Comparison of ENCODE assay signal across 8 mouse cellular contexts in the genomic region with DNA sequence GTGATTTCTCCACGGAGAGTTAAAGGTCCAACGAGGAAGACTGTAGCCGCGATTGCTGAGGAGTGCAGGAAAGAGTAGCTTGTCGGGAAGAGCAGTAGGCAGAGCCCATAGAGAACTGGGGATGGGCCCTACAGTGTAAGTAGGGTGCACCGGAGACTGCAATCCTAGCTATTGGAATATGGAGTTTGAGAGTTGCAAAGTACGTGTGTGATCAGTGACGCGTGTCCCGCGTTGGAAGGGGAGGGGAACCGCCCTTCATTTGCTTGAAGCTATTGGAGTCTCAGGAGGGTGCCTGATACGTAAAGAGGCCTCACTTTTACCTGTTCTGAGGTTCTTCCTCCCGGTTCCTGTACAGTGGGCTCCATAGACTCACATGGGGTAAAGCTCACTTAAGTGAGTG. TPM values are rescaled to one million over a fixed set of nuclear protein-coding genes. Genes with fewer than 3 reads are reported as not detected.
DNase-seq lines count a peak whose midpoint lies in the region; ATAC-seq and TF ChIP-seq lines count a peak whose summit lies in the region.

No protein-coding gene starts in this region.

- peak overlapping the region; percentile 97 for H3K9ac ChIP-seq in intestine, embryonic 15.5 days
- peak overlapping the region; percentile 91; the same call in 1 of the 2 replicates for H3K9ac ChIP-seq in midbrain, embryonic 16.5 days (ENCODE audit: low read depth, low read length)

- H3K4me2 ChIP-seq in intestine, embryonic 15.5 days (replicated peaks), result peak overlapping the region; percentile 88
- peak overlapping the region; percentile 68 for H3K4me2 ChIP-seq in midbrain, embryonic 16.5 days (ENCODE audit: low read length)

- peaks cover 2% of the 10 kb centered on the region for H3K36me3 ChIP-seq in kidney, adult 2 months (ENCODE audit: control insufficient read depth, insufficient read depth, low read length)
- H3K36me3 ChIP-seq in intestine, embryonic 15.5 days, result peaks cover 12% of the 10 kb centered on the region
- no peaks in the 10 kb centered on the region for H3K36me3 ChIP-seq in midbrain, embryonic 16.5 days (ENCODE audit: control insufficient read depth, insufficient read depth, low read length)

- H3K4me1 ChIP-seq in kidney, adult 2 months (ENCODE audit: control insufficient read depth, insufficient read depth, low read length), result 0 out of 2 replicates have a peak, but pooled peaks cover 12% of the 10 kb centered on the region
- peaks cover 10% of the 10 kb centered on the region for H3K4me1 ChIP-seq in brown adipose tissue, adult 24 weeks (ENCODE audit: control insufficient read depth, insufficient read depth, insufficient read length, low read length)
- H3K4me1 ChIP-seq in intestine, embryonic 15.5 days (replicated peaks), result peaks cover 17% of the 10 kb centered on the region; the same call in 1 of the 2 replicates
- peaks cover 18% of the 10 kb centered on the region for H3K4me1 ChIP-seq in midbrain, embryonic 16.5 days (ENCODE audit: control insufficient read depth, insufficient read depth, low read length)

- H3K27ac ChIP-seq in kidney, adult 2 months (ENCODE audit: insufficient read depth, low read depth, low read length), result peak overlapping the region; percentile 81
- H3K27ac ChIP-seq in brown adipose tissue, adult 24 weeks (replicated peaks; ENCODE audit: low read depth, low read length), result no peak overlapping the region
- H3K27ac ChIP-seq in intestine, embryonic 15.5 days, result peak overlapping the region; percentile 92
- no peak overlapping the region for H3K27ac ChIP-seq in midbrain, embryonic 16.5 days (ENCODE audit: low read length)

- no peak for TF ChIP-seq POLR2A in kidney, adult 2 months (IDR thresholded peaks at IDR 0.05; ENCODE audit: low read depth, low read length)

- 17% methylated on average over 14 of the region's 14 CpGs for WGBS in kidney, adult 2 months
- WGBS in intestine, embryonic 15.5 days, result 14% methylated on average over 14 of the region's 14 CpGs
- 16% methylated on average over 14 of the region's 14 CpGs for WGBS in midbrain, embryonic 16.5 days

- H3K9me3 ChIP-seq in intestine, embryonic 15.5 days, result no peaks in the 10 kb centered on the region
- no peaks in the 10 kb centered on the region for H3K9me3 ChIP-seq in midbrain, embryonic 16.5 days (replicated peaks; ENCODE audit: control insufficient read depth, low read length, poor library complexity, severe bottlenecking)

- peak; percentile 51 for DNase-seq in kidney, adult 2 months
- no peak for DNase-seq in kidney, postnatal 4 days
- DNase-seq in adrenal gland, postnatal 14 days, result no peak
- DNase-seq in cerebellum, adult 18-20 months, result no peak
- DNase-seq in cerebellum, postnatal 14 days, result no peak

- H3K27me3 ChIP-seq in kidney, adult 2 months (replicated peaks; ENCODE audit: control insufficient read depth, insufficient read depth, low read length), result no peaks in the 10 kb centered on the region
- H3K27me3 ChIP-seq in intestine, embryonic 15.5 days (replicated peaks), result no peaks in the 10 kb centered on the region
- no peaks in the 10 kb centered on the region for H3K27me3 ChIP-seq in midbrain, embryonic 16.5 days (ENCODE audit: control insufficient read depth, insufficient read depth, low read depth, low read length)

- peak; percentile 56 for ATAC-seq in intestine, embryonic 15.5 days
- no peak for ATAC-seq in midbrain, embryonic 16.5 days

- no peak for TF ChIP-seq CTCF in kidney, adult 2 months (conservative IDR thresholded peaks at IDR 0.05; ENCODE audit: insufficient read depth, insufficient read length, low read depth, low read length)

- H3K4me3 ChIP-seq in kidney, adult 2 months (ENCODE audit: insufficient read depth, low read depth, low read length), result peak overlapping the region; percentile 64
- H3K4me3 ChIP-seq in brown adipose tissue, adult 24 weeks (ENCODE audit: insufficient read depth, low read depth, low read length), result peak overlapping the region; percentile 96
- H3K4me3 ChIP-seq in intestine, embryonic 15.5 days (replicated peaks), result peak overlapping the region; percentile 91
- H3K4me3 ChIP-seq in midbrain, embryonic 16.5 days (ENCODE audit: low read depth, low read length), result peak overlapping the region; percentile 93

RNA-seq across cellular contexts. Expression of a gene that starts 1.2 kb away (rescaled TPM):
- polyA plus RNA-seq in kidney, adult 2 months (2012; rRNA removed), result 245 and 280 TPM in 2 replicates
- 48.3 and 52.7 TPM in 2 replicates for polyA plus RNA-seq in brown adipose tissue, adult 24 weeks (2012; ENCODE audit: insufficient read depth, insufficient read length, missing spikeins)
- polyA plus RNA-seq in intestine, embryonic 15.5 days (2015; fragmentation: Nextera tagmentation; extraction: Ambion mirVana), result 170 and 186 TPM in 2 replicates
- polyA plus RNA-seq in midbrain, embryonic 16.5 days (2015; fragmentation: Nextera tagmentation; extraction: Ambion mirVana), result 58.7 and 66.6 TPM in 2 replicates
- 61.0 and 62.5 TPM in 2 replicates for total RNA-seq in adrenal gland, postnatal 14 days (2021)

RNA-seq across cellular contexts. Expression of a gene that starts 1.2 kb away (rescaled TPM):
- 63.3 and 71.7 TPM in 2 replicates for polyA plus RNA-seq in kidney, adult 2 months (2012; rRNA removed)
- polyA plus RNA-seq in brown adipose tissue, adult 24 weeks (2012; ENCODE audit: insufficient read depth, insufficient read length, missing spikeins), result 4.5 TPM in 2 replicates
- polyA plus RNA-seq in intestine, embryonic 15.5 days (2015; fragmentation: Nextera tagmentation; extraction: Ambion mirVana), result 19.3 and 23.3 TPM in 2 replicates
- polyA plus RNA-seq in midbrain, embryonic 16.5 days (2015; fragmentation: Nextera tagmentation; extraction: Ambion mirVana), result 14.4 and 15.1 TPM in 2 replicates
- total RNA-seq in adrenal gland, postnatal 14 days (2021), result 7.5 and 10.0 TPM in 2 replicates

RNA-seq across cellular contexts. Expression of a gene that starts 40.7 kb away (rescaled TPM):
- polyA plus RNA-seq in kidney, adult 2 months (2012; rRNA removed), result 16.3 and 21.2 TPM in 2 replicates
- 16.7 and 22.2 TPM in 2 replicates for polyA plus RNA-seq in brown adipose tissue, adult 24 weeks (2012; ENCODE audit: insufficient read depth, insufficient read length, missing spikeins)
- polyA plus RNA-seq in intestine, embryonic 15.5 days (2015; fragmentation: Nextera tagmentation; extraction: Ambion mirVana), result 119 and 122 TPM in 2 replicates
- 81.8 and 82.1 TPM in 2 replicates for polyA plus RNA-seq in midbrain, embryonic 16.5 days (2015; fragmentation: Nextera tagmentation; extraction: Ambion mirVana)
- total RNA-seq in adrenal gland, postnatal 14 days (2021), result 55.0 and 64.9 TPM in 2 replicates

RNA-seq across cellular contexts. Expression of a gene that starts 40.7 kb away (rescaled TPM):
- 29.2 and 31.4 TPM in 2 replicates for polyA plus RNA-seq in kidney, adult 2 months (2012; rRNA removed)
- 14.1 and 14.7 TPM in 2 replicates for polyA plus RNA-seq in brown adipose tissue, adult 24 weeks (2012; ENCODE audit: insufficient read depth, insufficient read length, missing spikeins)
- polyA plus RNA-seq in intestine, embryonic 15.5 days (2015; fragmentation: Nextera tagmentation; extraction: Ambion mirVana), result 21.2 TPM in 2 replicates
- polyA plus RNA-seq in midbrain, embryonic 16.5 days (2015; fragmentation: Nextera tagmentation; extraction: Ambion mirVana), result 47.7 and 49.4 TPM in 2 replicates
- total RNA-seq in adrenal gland, postnatal 14 days (2021), result 41.2 and 43.1 TPM in 2 replicates

RNA-seq across cellular contexts. Expression of a gene that starts 40.7 kb away (rescaled TPM):
- 129 and 168 TPM in 2 replicates for polyA plus RNA-seq in kidney, adult 2 months (2012; rRNA removed)
- 32.5 and 43.2 TPM in 2 replicates for polyA plus RNA-seq in brown adipose tissue, adult 24 weeks (2012; ENCODE audit: insufficient read depth, insufficient read length, missing spikeins)
- polyA plus RNA-seq in intestine, embryonic 15.5 days (2015; fragmentation: Nextera tagmentation; extraction: Ambion mirVana), result 52.7 and 59.0 TPM in 2 replicates
- polyA plus RNA-seq in midbrain, embryonic 16.5 days (2015; fragmentation: Nextera tagmentation; extraction: Ambion mirVana), result 78.6 and 86.2 TPM in 2 replicates
- total RNA-seq in adrenal gland, postnatal 14 days (2021), result 124 and 133 TPM in 2 replicates

Comparison
In these comparisons a context has a peak if more than half of its experiments do, and no peak if none do; other contexts are left out.
1. H3K27ac ChIP-seq: peak in kidney, adult 2 months (single experiment) and intestine, embryonic 15.5 days (single experiment); none in brown adipose tissue, adult 24 weeks (single experiment) and midbrain, embryonic 16.5 days (single experiment).
2. Peak in every context shown above with its lines, with median percentiles within 50 percentile points of each other: H3K4me3 ChIP-seq.